Mouse (Mus musculus) bone marrow, adult 2 months (tissue): ENCODE measurements around the gene Rcsd1. TPM values are rescaled to one million over a fixed set of nuclear protein-coding genes. Genes with fewer than 3 reads are reported as not detected.

Source experiments
- H3K27ac ChIP-seq: fragments of 200-500 bp; 2 replicates; pipeline ENCODE4 v1.5.1; 2012; ENCODE audit warnings: low read depth, mild to moderate bottlenecking, control low read depth, inconsistent platforms, low read length; ENCODE audit not compliant: control insufficient read depth, poor library complexity, insufficient read depth
- H3K4me1 ChIP-seq: fragments of 200-500 bp; 2 replicates; pipeline ENCODE4 v1.6.1; 2011; ENCODE audit warnings: low read length; ENCODE audit not compliant: control insufficient read depth, insufficient read depth
- H3K4me3 ChIP-seq: fragments of 200-500 bp; replicated peaks from 2 replicates; pipeline ENCODE3; 2011; ENCODE audit warnings: mild to moderate bottlenecking, low read depth, low read length, control low read depth; ENCODE audit not compliant: control insufficient read depth
- CTCF ChIP-seq: fragments of 200-500 bp; IDR thresholded peaks from 2 replicates; pipeline ENCODE4 v1.5.1; 2011; ENCODE audit warnings: low read length, control low read depth; ENCODE audit not compliant: control insufficient read depth, insufficient read depth
- POLR2A ChIP-seq: fragments of 200-500 bp; IDR thresholded peaks from 2 replicates; pipeline ENCODE4 v1.6.1; 2011; ENCODE audit warnings: low read depth, mild to moderate bottlenecking, control low read depth, low read length, borderline replicate concordance; ENCODE audit not compliant: control insufficient read depth
- WGBS: fragments of 180-500 bp; shearing (Covaris S2); methylation state at CpG from one replicate; pipeline ENCODE4 v1.1.7; 2018; 5-methylcytosine and 5-hydroxymethylcytosine counted together
- polyA plus RNA-seq: library from polyadenylated mRNA; stranded (reverse); fragments of >200 nt; gene quantifications from 2 replicates; pipeline ENCODE4 v1.2.4, GENCODE M21; 2011; ENCODE audit warnings: low replicate concordance; ENCODE audit not compliant: missing spikeins, insufficient read depth, insufficient read length

Gene Rcsd1
- polyA plus RNA-seq, 1 experiment, result 119 TPM

- Histone ChIP-seq H3K27ac (no peak overlapping the region), H3K4me3 (no peak overlapping the region), H3K4me1 (no peaks in the 10 kb centered on the region; the same call in 1 of the 2 replicates)
- TF ChIP-seq POLR2A (no peak), CTCF (no peak)
- 49% methylated on average over 6 of the region's 6 CpGs for WGBS
These were observed 103.8 kb downstream of the Rcsd1 start for GRCm38 (mm10) chr1:165605774-165606173.

- TF ChIP-seq POLR2A (no peak), CTCF (no peak)
- WGBS, result 86% methylated on average over 3 of the region's 3 CpGs
- Histone ChIP-seq H3K4me1 (no peaks in the 10 kb centered on the region; the same call in 1 of the 2 replicates), H3K27ac (no peak overlapping the region), H3K4me3 (no peak overlapping the region)
These were observed 104.4 kb downstream of the Rcsd1 start for GRCm38 (mm10) chr1:165605108-165605507.

GRCm38 (mm10) chr1:165604203-165604602 lies 105.4 kb downstream of the Rcsd1 start:
- no peak for TF ChIP-seq CTCF
- TF ChIP-seq POLR2A, result no peak
- Histone ChIP-seq H3K27ac (no peak overlapping the region), H3K4me1 (no peaks in the 10 kb centered on the region), H3K4me3 (no peak overlapping the region)
- WGBS, result 17% methylated on average over 8 of the region's 8 CpGs

- Histone ChIP-seq H3K4me1 (no peaks in the 10 kb centered on the region), H3K4me3 (no peak overlapping the region), H3K27ac (no peak overlapping the region)
- TF ChIP-seq CTCF, result no peak
- no peak for TF ChIP-seq POLR2A
- WGBS, result 86% methylated on average over 14 of the region's 14 CpGs
These were observed 106.3 kb downstream of the Rcsd1 start for GRCm38 (mm10) chr1:165603218-165603617.

GRCm38 (mm10) chr1:165601775-165602280 lies 107.7 kb downstream of the Rcsd1 start:
- no peak for TF ChIP-seq CTCF
- no peak for TF ChIP-seq POLR2A
- Histone ChIP-seq H3K4me1 (no peaks in the 10 kb centered on the region), H3K4me3 (no peak overlapping the region), H3K27ac (no peak overlapping the region)
- 77% methylated on average over 10 of the region's 10 CpGs for WGBS

Other genes with a start within 250 kb of the Rcsd1 start
- gene Dcaf6, start 249.3 kb downstream of the Rcsd1 start, polyA plus RNA-seq, result 39.2 and 45.6 TPM in 2 replicates
- gene Mpc2, start 249.1 kb downstream of the Rcsd1 start, polyA plus RNA-seq, result 37.1 and 45.4 TPM in 2 replicates
- gene Adcy10, start 224.6 kb downstream of the Rcsd1 start, polyA plus RNA-seq, result not detected in 2 replicates
- 5.8 and 20.7 TPM in 2 replicates for gene Mpzl1, start 75.2 kb downstream of the Rcsd1 start, polyA plus RNA-seq
- gene Creg1, start 54.0 kb upstream of the Rcsd1 start, polyA plus RNA-seq, result 288 and 312 TPM in 2 replicates
- 3.3 and 4.9 TPM in 2 replicates for gene Cd247, start 78.9 kb upstream of the Rcsd1 start, polyA plus RNA-seq